Mouse (Mus musculus): ENCODE data around the gene Efcab9. TPM values are rescaled to one million over a fixed set of nuclear protein-coding genes. Genes with fewer than 3 reads are reported as not detected.
"Not testable (repeated sequence)": the region's sequence is repeated elsewhere in the genome, so short reads cannot be mapped to it uniquely, and the experiment has no call there.

Gene Efcab9
- polyA plus RNA-seq, 1 experiment from 2014 or later, result 0.21 TPM

DNA sequence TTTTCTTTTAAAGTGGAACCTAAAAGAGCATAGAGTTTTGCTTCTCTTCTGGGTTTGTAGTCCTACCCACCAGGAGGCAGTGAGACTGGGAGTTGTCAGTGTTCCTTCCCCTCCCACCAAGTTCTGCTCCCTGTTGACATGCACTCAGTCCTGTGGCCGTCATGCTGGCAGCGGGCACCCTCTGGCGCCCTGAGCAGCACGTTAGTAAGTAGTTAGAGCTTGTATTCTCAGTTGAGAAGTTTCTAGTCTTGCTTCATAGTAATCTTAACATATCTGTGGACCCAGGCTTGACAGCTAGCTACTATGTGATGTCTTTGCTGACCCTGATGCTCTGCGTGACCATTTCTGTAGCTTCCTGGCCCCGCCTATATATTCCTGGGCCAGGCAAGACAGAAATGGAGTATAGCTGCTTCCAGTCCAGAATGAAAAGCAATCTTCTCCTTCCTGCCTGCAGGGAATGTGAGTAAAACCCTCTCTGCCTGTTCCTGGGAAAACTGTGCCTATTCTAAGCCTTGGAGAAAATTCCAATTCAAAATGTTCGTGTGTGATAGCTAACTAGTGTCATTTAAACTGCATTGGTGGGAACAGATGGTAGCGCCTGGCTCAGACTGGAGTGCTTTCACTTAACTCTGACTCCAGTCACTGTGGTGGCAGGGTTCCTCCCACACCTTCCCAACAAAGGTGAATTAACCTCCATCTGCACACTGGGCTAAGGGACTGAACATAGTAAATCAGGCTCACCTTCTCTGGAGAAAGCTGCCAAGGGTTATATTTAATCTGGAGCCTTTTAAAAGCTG, 14.8 kb downstream of the Efcab9 start:
- H3K27me3 ChIP-seq (ENCODE audit: insufficient read depth, low read length), result no peaks in the 10 kb centered on the region
- H3K27ac ChIP-seq (ENCODE audit: low read depth), result no peak overlapping the region
- 78% methylated on average over 8 of the region's 8 CpGs for WGBS (ENCODE audit: insufficient replicate concordance)

DNA sequence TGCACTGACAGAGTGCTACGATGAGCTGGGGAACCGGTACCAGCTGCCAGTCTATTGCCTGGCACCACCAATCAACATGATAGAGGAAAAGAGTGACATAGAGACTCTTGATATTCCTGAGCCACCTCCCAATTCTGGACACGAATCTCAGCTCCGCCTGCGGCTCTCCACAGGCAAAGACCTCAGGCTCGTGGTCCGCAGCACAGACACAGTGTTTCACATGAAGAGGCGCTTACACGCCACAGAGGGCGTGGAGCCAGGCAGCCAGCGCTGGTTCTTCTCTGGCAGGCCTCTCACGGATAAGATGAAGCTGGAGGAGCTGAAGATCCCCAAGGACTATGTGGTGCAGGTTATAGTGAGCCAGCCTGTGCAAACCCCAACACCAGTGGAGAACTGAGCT, 15.8 kb downstream of the Efcab9 start:
- no peak overlapping the region for H3K4me3 ChIP-seq (ENCODE audit: low read depth, low read length)
- H3K27me3 ChIP-seq (ENCODE audit: insufficient read depth, low read length), result no peaks in the 10 kb centered on the region
- 86% methylated on average over 12 of the region's 12 CpGs for WGBS (ENCODE audit: insufficient replicate concordance)
- TF ChIP-seq CTCF (IDR thresholded peaks at IDR 0.05; ENCODE audit: low read depth) (no peak), EP300 (IDR thresholded peaks at IDR 0.05; ENCODE audit: low read depth) (no peak)
- ATAC-seq (no peak), DNase-seq (no peak)
- no peaks in the 10 kb centered on the region for H3K4me1 ChIP-seq (ENCODE audit: insufficient read depth)
- H3K9ac ChIP-seq (replicated peaks), result no peak overlapping the region
- H3K27ac ChIP-seq (ENCODE audit: low read depth), result no peak overlapping the region
- 0 out of 2 replicates have a peak, but pooled peaks cover 4% of the 10 kb centered on the region for H3K36me3 ChIP-seq (replicated peaks; ENCODE audit: insufficient read depth, low read length)
- H3K9me3 ChIP-seq (ENCODE audit: low read length), result no peaks in the 10 kb centered on the region
- H3K4me2 ChIP-seq (ENCODE audit: low read depth, low read length), result no peak overlapping the region

More for the DNA sequence above, 14.8 kb downstream of the Efcab9 start:
- Histone ChIP-seq H3K36me3 (replicated peaks; ENCODE audit: insufficient read depth, low read length) (0 out of 2 replicates have a peak, but pooled peaks cover 4% of the 10 kb centered on the region), H3K4me2 (ENCODE audit: low read depth, low read length) (no peak overlapping the region), H3K4me1 (ENCODE audit: insufficient read depth) (no peaks in the 10 kb centered on the region), H3K9ac (replicated peaks) (no peak overlapping the region), H3K4me3 (ENCODE audit: low read depth, low read length) (no peak overlapping the region), H3K9me3 (ENCODE audit: low read length) (no peaks in the 10 kb centered on the region)
- TF ChIP-seq CTCF (IDR thresholded peaks at IDR 0.05; ENCODE audit: low read depth) (no peak), EP300 (IDR thresholded peaks at IDR 0.05; ENCODE audit: low read depth) (no peak)
- ATAC-seq, result no peak
- no peak for DNase-seq

DNA sequence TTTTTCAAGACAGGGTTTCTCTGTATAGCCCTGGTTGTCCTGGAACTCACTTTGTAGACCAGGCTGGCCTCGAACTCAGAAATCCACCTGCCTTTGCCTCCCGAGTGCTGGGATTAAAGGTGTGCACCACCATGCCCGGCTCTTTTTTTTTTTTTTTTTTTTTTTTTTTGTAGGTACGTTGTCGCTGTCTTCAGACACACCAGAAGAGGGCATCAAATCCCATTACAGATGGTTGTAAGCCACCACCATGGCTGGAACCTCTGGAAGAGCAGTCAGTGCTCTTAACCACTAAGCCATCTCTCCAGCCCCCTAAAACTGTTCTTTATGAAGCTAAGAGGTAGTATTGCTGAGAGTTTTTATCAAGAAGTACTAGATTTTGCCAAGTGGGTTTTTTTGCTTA, 17.0 kb downstream of the Efcab9 start:
- not testable (repeated sequence) for DNase-seq; H3K36me3 ChIP-seq (replicated peaks; ENCODE audit: insufficient read depth, low read length); ATAC-seq; H3K27me3 ChIP-seq (ENCODE audit: insufficient read depth, low read length); H3K4me2 ChIP-seq (ENCODE audit: low read depth, low read length); H3K4me3 ChIP-seq (ENCODE audit: low read depth, low read length); H3K27ac ChIP-seq (ENCODE audit: low read depth); H3K4me1 ChIP-seq (ENCODE audit: insufficient read depth); H3K9ac ChIP-seq (replicated peaks); H3K9me3 ChIP-seq (ENCODE audit: low read length)
- 83% methylated on average over 5 of the region's 5 CpGs for WGBS (ENCODE audit: insufficient replicate concordance)

DNA sequence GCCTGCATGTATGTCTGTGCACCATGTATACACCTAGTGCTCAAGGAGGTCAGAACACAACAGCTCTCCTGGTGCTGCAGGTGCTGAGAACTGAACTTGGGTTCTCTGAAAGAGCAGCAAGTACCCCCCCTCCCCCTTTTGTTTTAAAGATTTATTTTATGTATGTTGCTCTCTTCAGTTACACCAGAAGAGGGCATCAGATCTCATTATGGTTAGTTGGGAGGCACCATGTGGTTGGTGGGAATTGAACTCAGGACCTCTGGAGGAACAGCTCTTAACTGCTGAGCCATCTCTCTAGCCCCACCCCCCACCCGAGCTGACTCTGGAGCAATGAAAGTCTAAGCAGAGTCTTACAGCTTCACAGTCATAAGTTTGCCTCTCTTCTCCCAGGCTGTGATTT, 21.0 kb downstream of the Efcab9 start:
- no peak overlapping the region for H3K4me2 ChIP-seq (ENCODE audit: low read depth, low read length)
- no peaks in the 10 kb centered on the region for H3K4me1 ChIP-seq (ENCODE audit: insufficient read depth)
- DNase-seq, result no peak
- no peak overlapping the region for H3K4me3 ChIP-seq (ENCODE audit: low read depth, low read length)
- 39% methylated on average over 1 of the region's 1 CpGs for WGBS (ENCODE audit: insufficient replicate concordance)
- TF ChIP-seq EP300 (IDR thresholded peaks at IDR 0.05; ENCODE audit: low read depth), result no peak
- TF ChIP-seq CTCF (IDR thresholded peaks at IDR 0.05; ENCODE audit: low read depth), result 0 out of 2 replicates have a peak, but pooled peaks have one; percentile 9
- no peak overlapping the region for H3K9ac ChIP-seq (replicated peaks)
- no peak for ATAC-seq
- no peak overlapping the region for H3K27ac ChIP-seq (ENCODE audit: low read depth)
- H3K27me3 ChIP-seq (ENCODE audit: insufficient read depth, low read length), result no peaks in the 10 kb centered on the region
- no peaks in the 10 kb centered on the region for H3K36me3 ChIP-seq (replicated peaks; ENCODE audit: insufficient read depth, low read length)
- H3K9me3 ChIP-seq (ENCODE audit: low read length), result no peaks in the 10 kb centered on the region

DNA sequence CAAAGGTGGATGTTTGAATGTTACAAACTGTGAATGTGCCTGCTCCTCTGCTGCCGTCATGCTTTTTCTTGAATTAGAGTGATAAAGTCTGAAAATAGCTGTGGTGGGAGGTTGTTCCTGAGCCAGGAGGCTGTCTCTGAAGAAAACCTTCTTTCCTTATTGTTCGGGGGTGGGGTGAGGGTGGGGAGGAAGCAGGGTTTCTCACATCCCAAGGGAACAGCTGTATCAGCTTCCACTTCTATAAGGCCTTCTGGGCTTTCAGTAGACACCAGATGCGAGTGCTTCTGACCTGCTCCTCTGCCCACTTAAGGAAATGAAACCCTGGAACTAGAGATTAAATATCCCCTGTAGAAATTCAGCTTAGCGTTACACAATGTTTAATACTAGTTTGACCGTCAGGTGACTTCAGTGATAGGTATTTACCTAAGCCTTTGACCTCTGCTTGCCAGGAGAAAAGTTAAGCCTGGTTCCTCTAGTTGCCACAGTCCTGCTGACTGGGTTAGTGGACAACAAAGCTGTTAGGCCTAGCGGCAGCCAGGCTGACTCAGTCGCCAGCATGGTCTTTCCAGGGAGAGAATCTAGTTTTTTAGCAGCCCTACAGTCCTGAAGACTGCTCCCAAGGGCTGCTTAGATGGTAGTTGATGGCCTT, 26.7 kb downstream of the Efcab9 start:
- Histone ChIP-seq H3K4me3 (ENCODE audit: low read depth, low read length) (no peak overlapping the region), H3K36me3 (replicated peaks; ENCODE audit: insufficient read depth, low read length) (no peaks in the 10 kb centered on the region), H3K9me3 (ENCODE audit: low read length) (no peaks in the 10 kb centered on the region), H3K9ac (replicated peaks) (no peak overlapping the region), H3K4me2 (ENCODE audit: low read depth, low read length) (no peak overlapping the region), H3K27ac (ENCODE audit: low read depth) (0 out of 2 replicates have a peak overlapping the region, but pooled peaks have one; percentile 39), H3K4me1 (ENCODE audit: insufficient read depth) (0 out of 2 replicates have a peak, but pooled peaks cover 3% of the 10 kb centered on the region), H3K27me3 (ENCODE audit: insufficient read depth, low read length) (no peaks in the 10 kb centered on the region)
- no peak for TF ChIP-seq EP300 (IDR thresholded peaks at IDR 0.05; ENCODE audit: low read depth)
- no peak for TF ChIP-seq CTCF (IDR thresholded peaks at IDR 0.05; ENCODE audit: low read depth)
- DNase-seq (no peak), ATAC-seq (peak; percentile 76)
- 58% methylated on average over 7 of the region's 7 CpGs for WGBS (ENCODE audit: insufficient replicate concordance)

DNA sequence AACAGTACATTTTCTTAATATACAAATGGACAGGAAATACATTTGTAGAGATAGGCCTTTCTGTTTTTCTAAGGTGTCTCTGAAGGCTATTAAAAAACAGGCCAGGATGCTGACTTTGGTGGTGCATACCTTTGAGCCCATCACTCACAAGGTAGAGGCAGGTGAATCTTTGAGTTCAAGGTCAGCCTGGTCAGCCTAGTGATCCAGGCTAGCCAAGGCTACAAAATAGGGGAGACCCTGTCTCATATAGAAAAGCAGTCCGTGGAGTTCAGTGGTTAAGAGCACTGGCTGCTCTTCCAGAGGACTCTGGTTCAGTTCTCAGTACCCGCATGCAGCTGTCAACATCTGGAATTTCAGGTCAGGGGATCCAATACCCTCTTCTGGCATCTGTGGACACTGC, 28.2 kb downstream of the Efcab9 start:
- Histone ChIP-seq H3K27me3 (ENCODE audit: insufficient read depth, low read length) (no peaks in the 10 kb centered on the region), H3K4me2 (ENCODE audit: low read depth, low read length) (no peak overlapping the region), H3K4me3 (ENCODE audit: low read depth, low read length) (no peak overlapping the region), H3K9ac (replicated peaks) (no peak overlapping the region), H3K36me3 (replicated peaks; ENCODE audit: insufficient read depth, low read length) (no peaks in the 10 kb centered on the region), H3K4me1 (ENCODE audit: insufficient read depth) (0 out of 2 replicates have a peak, but pooled peaks cover 3% of the 10 kb centered on the region), H3K9me3 (ENCODE audit: low read length) (no peaks in the 10 kb centered on the region), H3K27ac (ENCODE audit: low read depth) (no peak overlapping the region)
- DNase-seq (no peak), ATAC-seq (no peak)
- 93% methylated on average over 2 of the region's 2 CpGs for WGBS (ENCODE audit: insufficient replicate concordance)
- TF ChIP-seq EP300 (IDR thresholded peaks at IDR 0.05; ENCODE audit: low read depth) (no peak), CTCF (IDR thresholded peaks at IDR 0.05; ENCODE audit: low read depth) (no peak)
